Mouse (Mus musculus) heart, embryonic 10.5 days (tissue): ENCODE measurements around the gene Nfyb. TPM values are rescaled to one million over a fixed set of nuclear protein-coding genes. Genes with fewer than 3 reads are reported as not detected.

ENCODE experiments used
- DNase-seq: peaks from one replicate; pipeline ENCODE4 v3.0.0-alpha.2; 2017; ENCODE audit warnings: low spot score
- H3K27ac ChIP-seq: fragments of 300-500 bp; sonication (generic); 2 replicates; pipeline ENCODE4 v1.5.1; 2016; ENCODE audit warnings: mild to moderate bottlenecking
- H3K27me3 ChIP-seq: fragments of 300-500 bp; sonication (generic); 2 replicates; pipeline ENCODE4 v1.6.1; 2016; ENCODE audit warnings: mild to moderate bottlenecking; ENCODE audit not compliant: poor library complexity, insufficient read depth, severe bottlenecking
- H3K36me3 ChIP-seq: fragments of 300-500 bp; sonication (generic); 2 replicates; pipeline ENCODE4 v1.6.1; 2016; ENCODE audit warnings: mild to moderate bottlenecking, moderate library complexity
- H3K4me1 ChIP-seq: fragments of 300-500 bp; sonication (generic); 2 replicates; pipeline ENCODE4 v1.6.1; 2016; ENCODE audit warnings: mild to moderate bottlenecking
- H3K4me3 ChIP-seq: fragments of 300-500 bp; sonication (generic); 2 replicates; pipeline ENCODE4 v1.5.1; 2016; ENCODE audit warnings: mild to moderate bottlenecking, moderate library complexity
- H3K9me3 ChIP-seq: fragments of 300-500 bp; sonication (generic); 2 replicates; pipeline ENCODE4 v1.6.1; 2016; ENCODE audit warnings: mild to moderate bottlenecking, moderate library complexity
- WGBS: fragments of 180-500 bp; shearing (Covaris S2); methylation state at CpG from one replicate; pipeline ENCODE4 v1.1.7; 2016; 5-methylcytosine and 5-hydroxymethylcytosine counted together
- polyA plus RNA-seq: library from polyadenylated mRNA; unstranded; fragments of >200 nt; fragmentation: Nextera tagmentation; extraction: Ambion mirVana; gene quantifications from 2 replicates; pipeline ENCODE4 v1.2.1, GENCODE M21; 2016

The Nfyb gene
- polyA plus RNA-seq, 1 experiment from 2014 or later: 37.2 TPM

DNA sequence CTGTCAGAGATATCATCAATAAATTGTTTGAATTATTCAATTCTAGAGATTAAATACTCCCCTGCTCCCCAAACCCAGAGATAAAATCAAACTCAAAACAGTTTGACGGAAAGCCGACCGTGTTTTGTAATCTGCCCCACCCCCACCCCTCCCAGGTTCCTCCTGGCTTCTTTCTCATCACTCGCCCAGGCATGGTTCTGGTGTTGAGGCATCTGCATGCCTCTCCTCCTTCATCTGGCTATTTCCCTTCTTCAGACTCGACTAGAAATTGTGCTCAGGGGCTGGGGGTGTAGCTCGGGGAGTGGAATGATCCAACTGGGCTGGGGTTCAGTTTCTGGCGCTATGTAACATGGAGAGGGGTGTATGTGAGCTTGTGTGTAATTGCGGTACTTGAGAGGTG is 31.8 kb upstream of the Nfyb start:
- Histone ChIP-seq H3K36me3 (no peaks in the 10 kb centered on the region), H3K27ac (0 out of 2 replicates have a peak overlapping the region, but pooled peaks have one; percentile 3), H3K27me3 (no peaks in the 10 kb centered on the region), H3K9me3 (no peaks in the 10 kb centered on the region), H3K4me1 (peaks cover 24% of the 10 kb centered on the region), H3K4me3 (peak overlapping the region; percentile 33)
- no peak for DNase-seq
- WGBS: 37% methylated on average over 8 of the region's 8 CpGs

DNA sequence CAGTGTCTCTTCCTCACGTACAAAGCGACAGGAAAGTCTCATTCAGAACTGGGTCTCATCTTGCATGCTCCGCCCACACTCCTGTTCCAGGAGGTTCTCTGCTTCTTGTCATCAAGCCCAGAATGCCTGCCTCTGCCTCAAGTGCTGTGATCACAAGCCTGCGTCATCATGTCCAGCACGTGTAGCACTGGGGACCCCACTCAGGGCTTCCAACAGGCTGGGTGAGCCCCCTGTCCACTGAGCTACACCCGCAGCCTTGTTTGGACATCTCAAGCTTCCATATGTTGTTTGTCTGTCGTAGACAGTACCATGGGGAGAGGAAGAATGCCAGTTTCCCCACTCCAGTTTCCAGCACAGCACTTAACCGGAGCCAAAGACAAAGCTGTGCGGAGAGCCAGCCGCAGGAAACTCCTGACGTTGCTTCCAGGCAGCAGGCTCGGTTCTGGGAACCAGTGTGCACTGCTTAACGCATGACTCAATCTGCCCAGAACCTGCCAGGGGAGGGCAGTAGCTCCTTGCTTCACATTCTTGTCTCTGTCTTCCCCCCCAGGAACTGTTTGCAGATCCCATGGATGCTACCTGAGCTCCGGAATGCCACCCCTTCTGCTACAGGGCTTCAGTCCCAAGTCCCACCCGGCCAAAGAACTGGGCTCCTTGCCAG is 31.3 kb upstream of the Nfyb start:
- peaks cover 24% of the 10 kb centered on the region for H3K4me1 ChIP-seq
- 27% methylated on average over 15 of the region's 15 CpGs for WGBS
- no peaks in the 10 kb centered on the region for H3K9me3 ChIP-seq
- H3K4me3 ChIP-seq: peak overlapping the region; percentile 33
- DNase-seq: no peak
- H3K27me3 ChIP-seq: no peaks in the 10 kb centered on the region
- H3K36me3 ChIP-seq: no peaks in the 10 kb centered on the region
- H3K27ac ChIP-seq: peak overlapping the region; percentile 65; the same call in 1 of the 2 replicates

DNA sequence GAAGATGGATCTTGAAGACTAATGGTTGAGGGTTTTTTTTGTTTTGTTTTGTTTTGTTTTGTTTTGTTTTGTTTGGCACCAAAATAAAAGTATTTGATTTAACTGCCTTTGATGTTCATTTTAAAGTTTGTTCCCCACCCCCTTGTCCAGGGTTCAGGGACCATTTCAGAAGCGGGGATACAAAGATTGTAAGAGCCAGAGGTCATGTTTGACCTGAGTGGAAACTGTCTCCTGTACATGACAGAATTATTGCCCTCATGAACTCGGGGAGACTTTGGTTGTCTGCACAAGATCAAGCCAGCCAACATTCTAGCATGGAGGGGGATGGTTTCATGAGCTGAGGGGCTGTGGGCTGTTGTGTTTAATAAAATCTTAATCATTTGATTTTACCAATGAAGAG is 28.4 kb upstream of the Nfyb start:
- DNase-seq: no peak
- Histone ChIP-seq H3K4me1 (peaks cover 18% of the 10 kb centered on the region), H3K27ac (no peak overlapping the region), H3K27me3 (no peaks in the 10 kb centered on the region), H3K36me3 (no peaks in the 10 kb centered on the region), H3K4me3 (no peak overlapping the region), H3K9me3 (no peaks in the 10 kb centered on the region)
- 68% methylated on average over 2 of the region's 2 CpGs for WGBS

DNA sequence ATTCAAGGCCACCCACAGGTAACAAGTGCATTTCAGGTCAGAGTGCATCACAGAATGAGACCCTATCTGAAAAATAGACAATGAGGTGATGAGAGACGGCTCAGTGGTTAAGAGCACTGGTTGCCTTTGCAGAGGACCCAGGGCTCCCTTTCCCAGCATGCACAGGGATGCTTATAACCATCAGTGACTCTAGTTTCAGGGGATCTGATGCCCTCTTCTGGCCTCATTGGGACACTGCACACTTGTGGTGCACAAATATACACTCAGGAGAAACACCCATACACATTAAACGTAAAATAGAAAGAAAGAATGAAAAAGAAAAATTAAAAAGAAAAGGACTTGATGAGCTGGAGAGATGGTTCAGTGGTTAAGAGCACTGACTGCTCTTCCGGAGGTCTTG is 27.8 kb upstream of the Nfyb start:
- 84% methylated on average over 3 of the region's 3 CpGs for WGBS
- H3K27me3 ChIP-seq: no peaks in the 10 kb centered on the region

DNA sequence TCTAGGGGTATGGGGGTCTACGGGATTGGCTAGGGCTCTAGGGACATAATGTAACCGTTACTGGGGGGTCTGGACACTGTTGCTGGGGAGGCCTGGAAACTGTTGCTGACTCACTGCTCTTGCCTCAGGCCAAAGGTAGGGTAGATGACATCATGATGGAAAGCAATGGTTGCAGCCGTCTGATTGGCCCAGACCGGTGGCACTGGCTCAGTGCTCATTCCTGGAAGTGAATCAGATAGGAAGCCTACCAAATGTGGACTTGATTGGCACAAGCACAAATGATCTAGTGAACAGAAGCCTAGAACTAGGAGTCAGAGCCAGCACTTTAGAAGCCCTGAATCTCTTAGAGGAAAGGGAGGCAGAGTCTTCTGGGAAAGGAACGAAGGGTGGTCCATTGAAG is 26.6 kb upstream of the Nfyb start:
- DNase-seq: no peak
- H3K36me3 ChIP-seq: no peaks in the 10 kb centered on the region
- peaks cover 8% of the 10 kb centered on the region for H3K4me1 ChIP-seq
- H3K27ac ChIP-seq: no peak overlapping the region
- H3K27me3 ChIP-seq: no peaks in the 10 kb centered on the region
- 87% methylated on average over 5 of the region's 5 CpGs for WGBS
- no peaks in the 10 kb centered on the region for H3K9me3 ChIP-seq
- H3K4me3 ChIP-seq: no peak overlapping the region

More for the DNA sequence above, 27.8 kb upstream of the Nfyb start:
- Histone ChIP-seq H3K4me3 (no peak overlapping the region), H3K4me1 (peaks cover 18% of the 10 kb centered on the region), H3K36me3 (no peaks in the 10 kb centered on the region), H3K27ac (no peak overlapping the region), H3K9me3 (no peaks in the 10 kb centered on the region)
- no peak for DNase-seq

DNA sequence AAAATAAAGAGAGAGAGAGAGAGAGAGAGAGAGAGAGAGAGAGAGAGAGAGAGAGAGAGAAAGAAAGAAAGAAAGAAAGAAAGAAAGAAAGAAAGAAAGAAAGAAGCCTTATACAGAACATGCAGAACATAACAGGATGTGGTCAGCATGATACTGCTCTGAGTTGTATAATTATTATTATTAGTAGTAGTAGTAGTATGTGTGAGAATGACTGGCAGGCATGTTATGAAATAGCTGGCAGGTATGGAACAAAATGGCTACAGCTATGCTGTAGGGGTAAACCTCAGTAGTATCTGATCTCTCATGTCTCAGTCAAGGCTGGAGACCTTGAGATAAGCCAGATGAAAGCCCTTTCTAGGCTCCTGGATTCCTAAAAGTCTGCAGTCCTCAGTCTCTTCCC is 25.2 kb upstream of the Nfyb start:
- no peaks in the 10 kb centered on the region for H3K9me3 ChIP-seq
- no peak for DNase-seq
- no peak overlapping the region for H3K27ac ChIP-seq
- H3K27me3 ChIP-seq: no peaks in the 10 kb centered on the region
- no peak overlapping the region for H3K4me3 ChIP-seq
- H3K4me1 ChIP-seq: no peaks in the 10 kb centered on the region
- H3K36me3 ChIP-seq: no peaks in the 10 kb centered on the region

DNA sequence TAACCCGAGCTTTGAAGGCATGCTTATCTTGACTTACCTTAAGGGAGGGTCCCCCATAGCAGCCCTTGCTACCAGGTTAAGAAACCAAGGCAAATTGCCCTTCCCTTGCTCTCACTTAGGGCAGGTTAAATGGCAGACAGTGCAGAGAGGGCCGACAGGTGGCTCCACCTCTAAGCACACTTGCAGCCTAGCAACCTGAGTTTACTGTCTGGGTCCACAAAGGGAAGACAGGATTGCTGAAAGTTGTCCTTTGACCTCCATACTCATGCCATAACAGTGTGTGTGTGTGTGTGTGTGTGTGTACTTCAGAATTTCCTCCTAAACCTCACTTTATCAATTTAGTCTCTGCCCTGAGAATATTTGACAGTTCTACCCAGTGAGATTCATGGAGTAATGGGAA is 18.5 kb upstream of the Nfyb start:
- no peaks in the 10 kb centered on the region for H3K27me3 ChIP-seq
- DNase-seq: no peak
- no peak overlapping the region for H3K4me3 ChIP-seq
- no peaks in the 10 kb centered on the region for H3K36me3 ChIP-seq
- no peak overlapping the region for H3K27ac ChIP-seq
- H3K9me3 ChIP-seq: no peaks in the 10 kb centered on the region
- WGBS: 24% methylated on average over 2 of the region's 2 CpGs
- peaks cover 7% of the 10 kb centered on the region for H3K4me1 ChIP-seq

DNA sequence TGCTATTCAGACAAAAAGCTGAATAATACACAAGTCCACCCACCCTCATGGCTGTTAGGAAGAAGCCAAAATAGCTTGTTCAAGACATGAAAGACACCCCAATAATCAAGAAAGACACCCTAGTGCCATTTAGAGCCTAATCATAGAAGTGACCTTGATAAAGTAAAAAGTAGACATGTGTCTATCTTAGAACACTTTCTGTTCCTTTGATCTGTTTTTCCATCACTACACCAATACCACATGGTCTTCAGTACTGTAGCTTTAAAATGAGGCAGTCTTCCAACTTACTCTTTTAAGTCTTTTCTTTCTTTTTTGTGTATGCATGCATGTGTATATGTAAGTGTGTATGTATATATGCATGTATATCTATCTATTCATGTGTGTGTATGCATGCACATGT is 16.9 kb upstream of the Nfyb start:
- DNase-seq: no peak
- Histone ChIP-seq H3K36me3 (no peaks in the 10 kb centered on the region), H3K9me3 (no peaks in the 10 kb centered on the region), H3K27me3 (no peaks in the 10 kb centered on the region), H3K4me3 (no peak overlapping the region), H3K4me1 (peaks cover 8% of the 10 kb centered on the region), H3K27ac (no peak overlapping the region)

DNA sequence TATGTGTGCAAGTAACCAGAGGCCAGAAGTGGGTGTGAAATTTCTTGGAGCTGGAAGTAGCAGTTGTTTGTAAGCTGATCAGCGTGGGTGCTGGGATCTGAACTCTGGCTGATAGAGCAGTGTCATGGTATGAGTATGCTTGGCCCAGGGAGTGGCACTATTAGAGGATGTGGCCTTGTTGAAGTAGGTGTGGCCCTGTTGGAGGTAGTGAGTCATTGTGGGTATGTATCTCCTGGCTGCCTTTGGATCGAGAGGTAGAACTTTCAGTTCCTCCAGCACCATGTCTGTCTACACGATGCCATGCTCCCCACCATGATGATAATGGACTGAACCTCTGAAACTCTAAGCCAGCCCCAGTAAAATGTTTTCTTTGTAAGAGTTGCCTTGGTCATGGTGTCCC is 16.4 kb upstream of the Nfyb start:
- Histone ChIP-seq H3K9me3 (no peaks in the 10 kb centered on the region), H3K4me1 (peaks cover 8% of the 10 kb centered on the region), H3K27ac (no peak overlapping the region), H3K4me3 (no peak overlapping the region), H3K27me3 (no peaks in the 10 kb centered on the region), H3K36me3 (no peaks in the 10 kb centered on the region)
- no peak for DNase-seq
- 86% methylated on average over 3 of the region's 3 CpGs for WGBS

DNA sequence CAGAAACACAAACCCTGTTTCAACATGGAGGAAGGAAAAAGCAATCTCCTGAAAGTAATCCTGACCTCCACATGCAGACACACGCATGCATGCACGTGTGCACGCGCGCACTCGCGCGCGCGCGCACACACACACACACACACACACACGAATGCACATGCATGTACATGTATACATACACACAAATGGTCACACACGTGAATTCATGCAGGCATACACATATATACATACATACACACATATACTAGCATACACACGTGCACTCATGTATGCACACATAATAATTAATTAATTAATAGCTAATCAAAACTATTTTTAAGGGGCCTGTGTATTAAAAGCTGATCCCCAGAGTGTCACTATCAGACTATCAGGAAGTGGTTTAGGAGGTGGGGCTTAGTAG is 15.9 kb upstream of the Nfyb start:
- peaks cover 8% of the 10 kb centered on the region for H3K4me1 ChIP-seq
- H3K4me3 ChIP-seq: no peak overlapping the region
- 95% methylated on average over 14 of the region's 14 CpGs for WGBS
- H3K36me3 ChIP-seq: no peaks in the 10 kb centered on the region
- no peaks in the 10 kb centered on the region for H3K9me3 ChIP-seq
- no peaks in the 10 kb centered on the region for H3K27me3 ChIP-seq
- no peak overlapping the region for H3K27ac ChIP-seq
- no peak for DNase-seq

DNA sequence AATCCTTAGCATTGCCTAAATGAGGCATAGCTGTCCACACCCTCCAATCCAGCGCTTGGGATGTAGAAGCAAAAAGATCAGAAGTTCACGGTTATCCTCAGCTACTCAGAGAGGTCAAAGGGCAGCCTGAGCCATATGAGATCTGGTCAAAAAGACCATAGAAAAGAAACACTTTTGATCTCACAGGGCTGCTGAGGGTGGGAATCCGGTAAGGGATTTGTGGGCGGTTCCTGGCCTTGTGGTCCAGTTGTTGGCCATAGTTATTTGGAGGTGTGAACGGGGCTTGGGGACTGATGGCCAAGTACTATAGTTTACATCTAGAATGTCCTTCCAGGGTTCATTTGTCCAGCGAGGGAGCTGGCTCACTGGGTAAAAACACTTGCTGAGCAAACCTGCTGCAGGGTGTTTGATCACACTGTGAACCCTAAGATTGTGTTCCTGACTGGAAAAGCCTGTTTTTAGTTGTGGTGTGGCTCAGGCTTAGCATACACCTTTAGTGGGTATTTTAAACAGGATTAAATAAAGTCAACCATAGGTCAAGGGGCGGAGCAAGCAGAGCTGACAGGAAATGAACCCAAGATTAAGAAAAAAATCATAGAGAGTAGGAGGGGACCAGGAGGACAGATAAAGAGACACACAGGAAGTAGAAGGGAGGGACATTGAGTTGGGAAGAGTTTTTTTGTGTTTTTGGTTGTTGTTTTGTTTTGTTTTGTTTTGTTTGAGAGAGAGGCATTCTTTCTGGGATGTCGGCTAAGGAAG is 15.0 kb upstream of the Nfyb start:
- WGBS: 82% methylated on average over 8 of the region's 8 CpGs
- DNase-seq: no peak
- Histone ChIP-seq H3K36me3 (no peaks in the 10 kb centered on the region), H3K4me3 (no peak overlapping the region), H3K9me3 (no peaks in the 10 kb centered on the region), H3K27ac (no peak overlapping the region), H3K27me3 (no peaks in the 10 kb centered on the region), H3K4me1 (peaks cover 8% of the 10 kb centered on the region)

DNA sequence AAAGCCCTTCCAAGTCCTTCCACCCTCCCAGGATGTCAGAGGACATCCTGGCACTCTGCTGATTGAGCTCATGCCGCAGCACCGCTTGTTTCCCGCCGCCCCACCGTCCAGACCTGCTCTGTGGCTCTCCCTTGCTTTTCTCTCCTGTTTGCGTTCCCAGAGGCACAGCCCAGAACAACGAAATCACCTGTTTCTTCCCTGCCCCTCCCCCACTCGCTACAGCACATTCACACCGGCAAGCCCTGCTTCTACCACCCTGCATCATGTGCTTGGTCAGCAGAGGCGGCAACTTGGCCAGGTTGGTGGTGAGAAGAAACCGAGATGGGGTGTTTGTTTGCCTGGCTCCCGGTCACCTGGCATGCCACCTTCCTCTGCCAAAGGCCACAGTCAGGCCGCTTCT is 13.9 kb upstream of the Nfyb start:
- Histone ChIP-seq H3K9me3 (no peaks in the 10 kb centered on the region), H3K27me3 (no peaks in the 10 kb centered on the region), H3K4me3 (peak overlapping the region; percentile 31; the same call in 1 of the 2 replicates), H3K36me3 (no peaks in the 10 kb centered on the region), H3K27ac (peak overlapping the region; percentile 70), H3K4me1 (peaks cover 8% of the 10 kb centered on the region)
- DNase-seq: no peak
- 25% methylated on average over 13 of the region's 13 CpGs for WGBS

DNA sequence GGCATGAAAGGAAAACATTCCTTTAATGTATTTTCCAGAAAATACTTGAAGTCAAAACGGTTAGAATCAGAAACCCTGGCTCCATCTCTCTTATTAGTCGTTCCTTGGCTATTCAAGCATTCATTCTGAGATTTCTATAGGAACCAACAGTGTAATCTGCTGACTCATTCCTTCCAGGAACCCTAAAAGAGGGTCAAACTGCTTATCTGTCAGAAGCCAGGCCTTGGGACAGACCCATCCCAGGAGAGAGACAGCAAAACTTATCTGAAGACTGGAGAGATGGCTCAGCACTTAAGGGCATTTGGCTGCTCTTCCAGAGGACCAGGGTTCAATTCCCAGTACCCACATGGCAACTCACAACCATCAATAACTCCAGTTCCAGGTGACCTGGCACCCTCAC is 13.1 kb upstream of the Nfyb start:
- WGBS: 58% methylated on average over 2 of the region's 2 CpGs
- no peak for DNase-seq

More for the DNA sequence above, 13.1 kb upstream of the Nfyb start:
- H3K27me3 ChIP-seq: no peaks in the 10 kb centered on the region
- H3K4me3 ChIP-seq: no peak overlapping the region
- H3K36me3 ChIP-seq: no peaks in the 10 kb centered on the region
- no peaks in the 10 kb centered on the region for H3K9me3 ChIP-seq
- peaks cover 8% of the 10 kb centered on the region for H3K4me1 ChIP-seq
- H3K27ac ChIP-seq: no peak overlapping the region
